Mouse (Mus musculus) adrenal gland, postnatal 4 days (tissue): ENCODE results near the gene Tsc22d2. TPM values are rescaled to one million over a fixed set of nuclear protein-coding genes. Genes with fewer than 3 reads are reported as not detected.
"Not testable (repeated sequence)": the region's sequence is repeated elsewhere in the genome, so short reads cannot be mapped to it uniquely, and the experiment has no call there.

Source experiments
- DNase-seq, 2 experiments: peaks; one replicate each; pipeline ENCODE4 v3.0.0; 2021 to 2022; ENCODE audit warnings: low spot score in 2 of 2, mixed read lengths in 2 of 2
- total RNA-seq, 2 experiments: library from RNA; stranded (reverse); gene quantifications; 2 replicates each; pipeline ENCODE4 v1.2.3; 2021

Tsc22d2 gene
- total RNA-seq, 2 experiments from 2014 or later = 37.8 to 45.7 TPM

DNA sequence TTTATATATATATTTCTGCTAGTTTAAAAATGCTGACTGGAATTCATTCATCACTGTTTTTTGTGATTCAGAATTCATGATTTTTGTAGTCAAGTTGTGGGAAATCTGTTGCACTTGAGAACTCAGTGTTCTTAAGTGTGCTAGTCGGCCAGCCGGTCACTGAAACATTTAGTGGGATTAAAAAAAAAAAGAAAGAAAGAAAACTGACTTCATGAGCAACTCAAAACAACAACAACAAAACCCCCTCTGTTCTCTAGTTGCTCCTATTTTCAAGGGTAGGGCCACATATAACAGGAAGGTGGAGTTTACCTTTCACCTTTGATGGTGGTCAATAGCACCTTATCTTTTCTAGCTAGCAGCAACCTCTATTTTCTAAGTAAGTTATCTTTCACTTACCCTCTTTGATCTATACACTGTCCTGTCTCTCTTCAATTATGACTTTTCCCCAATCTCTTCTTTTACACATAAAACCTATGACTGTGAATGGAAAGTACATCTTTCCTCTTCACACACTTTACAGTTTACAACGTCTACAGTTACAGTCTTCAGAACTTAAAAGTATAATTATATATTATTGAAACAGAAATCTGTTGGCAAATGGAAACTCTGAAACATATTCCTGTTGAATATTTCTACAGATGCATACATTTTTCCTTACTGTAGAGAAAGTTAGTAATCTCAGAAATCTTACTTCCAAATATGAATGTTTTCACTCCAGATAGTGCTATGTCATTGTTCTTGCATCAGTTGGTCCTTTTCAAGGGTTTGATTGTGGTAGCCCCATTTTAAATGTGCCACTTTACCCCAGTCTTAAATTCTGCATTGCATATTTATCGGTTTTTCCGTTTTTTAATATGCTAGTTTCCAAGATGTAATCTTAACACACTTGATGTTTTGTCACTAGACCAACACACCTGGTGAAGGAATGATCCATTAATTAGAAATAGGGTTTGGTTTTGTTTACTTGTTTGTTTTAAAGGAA is 4.5 kb downstream of the Tsc22d2 start:
- no peak for DNase-seq

DNA sequence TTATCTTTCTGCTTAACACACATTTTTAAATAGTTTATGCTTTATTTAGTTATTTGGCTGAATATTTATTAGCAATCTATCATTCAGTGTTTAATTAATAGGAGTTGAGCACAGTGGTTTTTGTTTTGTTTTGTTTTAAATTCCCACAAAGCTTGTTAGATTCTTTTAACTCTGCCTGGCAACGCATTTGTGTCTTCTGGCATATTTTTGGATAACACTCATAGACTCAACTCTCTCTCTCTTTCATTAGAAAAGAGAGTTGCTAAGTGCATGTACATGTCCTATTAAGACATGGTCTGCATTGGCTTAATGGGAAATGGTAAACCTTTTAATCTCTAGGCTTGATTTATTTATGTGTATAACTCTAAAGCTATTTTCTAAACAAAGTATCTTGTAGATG is 14.3 kb downstream of the Tsc22d2 start:
- no peak for DNase-seq

DNA sequence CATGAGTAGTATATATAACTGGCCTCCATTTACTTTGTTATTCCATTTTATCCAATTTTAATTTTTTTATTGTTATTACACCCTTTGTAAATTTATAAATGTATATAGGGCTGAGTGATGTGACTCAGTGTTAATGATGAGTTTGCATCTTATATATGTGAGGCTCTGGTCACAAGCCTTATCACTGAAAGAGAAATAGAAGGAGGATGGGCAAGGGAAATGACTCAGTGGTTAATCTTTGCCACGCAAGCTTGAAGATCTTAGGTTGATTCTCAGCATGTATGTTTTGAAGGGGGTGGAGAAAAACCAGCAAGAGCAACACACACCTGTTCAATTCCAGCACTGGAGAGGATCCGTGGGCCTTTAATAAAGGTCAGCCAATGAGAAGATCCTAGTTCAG is 19.9 kb downstream of the Tsc22d2 start:
- no peak for DNase-seq

DNA sequence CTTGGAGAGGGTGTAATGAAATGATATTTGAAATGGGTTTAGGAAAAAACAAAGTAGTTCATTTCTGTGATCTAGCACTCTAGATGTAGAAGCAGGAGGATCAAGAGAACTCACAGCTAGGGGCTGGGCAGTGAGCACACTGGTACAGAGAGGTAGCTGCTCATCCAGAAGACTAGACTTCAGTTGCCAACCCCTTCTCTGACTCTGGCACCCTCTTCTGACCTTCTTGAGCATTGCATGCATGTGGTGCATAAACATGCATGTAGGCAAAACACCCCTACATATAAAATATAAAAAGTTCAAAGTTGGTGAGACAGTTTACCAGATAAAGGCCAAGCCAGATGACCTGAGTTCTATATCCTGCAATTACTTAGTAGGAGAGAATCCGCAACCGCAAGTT is 33.7 kb downstream of the Tsc22d2 start:
- no peak for DNase-seq

DNA sequence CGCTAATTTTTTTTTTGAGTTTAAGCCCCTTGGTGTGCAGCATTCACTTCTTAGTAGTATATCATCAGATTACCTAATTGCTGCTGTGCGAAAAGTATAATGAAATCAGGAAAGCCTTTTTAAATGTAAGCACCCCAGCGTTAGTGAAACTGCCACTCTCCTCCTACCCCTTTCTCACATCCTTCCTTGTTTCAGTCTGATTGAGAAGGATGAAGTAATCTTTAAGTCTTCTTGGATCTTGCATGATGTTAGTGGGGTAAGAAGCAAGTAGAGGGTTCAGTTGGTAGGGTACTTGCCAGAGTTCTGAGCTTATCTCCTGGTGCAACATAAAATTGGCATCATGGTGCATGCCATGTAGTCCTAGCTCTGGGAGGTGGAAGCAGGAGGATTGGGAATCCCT is 35.0 kb downstream of the Tsc22d2 start:
- no peak for DNase-seq

DNA sequence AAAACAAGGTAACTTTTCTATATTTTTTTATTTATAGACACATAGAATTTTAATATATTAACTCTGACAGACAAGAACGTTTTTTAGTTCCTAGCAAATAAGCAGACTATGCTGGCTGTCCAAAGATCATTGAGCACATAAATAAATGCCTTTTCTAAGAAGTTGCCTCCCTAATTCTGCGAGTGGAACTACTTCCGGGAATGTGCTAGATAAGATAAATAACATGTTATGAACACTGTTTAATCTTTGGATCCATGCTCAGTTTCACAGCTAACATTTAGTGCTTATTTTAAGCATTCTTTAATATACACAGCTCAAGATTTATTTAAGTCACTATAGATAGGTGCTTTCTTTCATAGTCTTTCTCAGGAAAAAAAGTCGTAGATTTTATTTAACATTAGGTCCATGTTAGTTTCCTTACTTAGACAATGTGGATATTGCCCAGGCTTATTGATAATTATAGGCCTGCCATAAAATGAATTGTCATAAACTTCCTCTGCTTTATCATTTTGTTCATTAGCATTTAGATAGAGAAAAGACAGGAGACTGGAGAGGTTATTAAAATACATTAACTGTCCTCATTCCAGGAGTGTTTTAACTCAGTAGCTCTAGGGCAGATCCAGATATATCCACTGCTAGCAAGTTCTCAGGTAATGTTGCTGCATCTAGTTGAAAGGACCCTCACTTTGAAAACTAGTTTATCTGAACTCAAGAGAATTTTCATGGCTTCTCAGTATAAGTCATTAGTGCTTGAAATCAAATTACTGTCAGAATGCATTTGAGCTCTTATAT is 40.1 kb downstream of the Tsc22d2 start:
- no peak for DNase-seq

DNA sequence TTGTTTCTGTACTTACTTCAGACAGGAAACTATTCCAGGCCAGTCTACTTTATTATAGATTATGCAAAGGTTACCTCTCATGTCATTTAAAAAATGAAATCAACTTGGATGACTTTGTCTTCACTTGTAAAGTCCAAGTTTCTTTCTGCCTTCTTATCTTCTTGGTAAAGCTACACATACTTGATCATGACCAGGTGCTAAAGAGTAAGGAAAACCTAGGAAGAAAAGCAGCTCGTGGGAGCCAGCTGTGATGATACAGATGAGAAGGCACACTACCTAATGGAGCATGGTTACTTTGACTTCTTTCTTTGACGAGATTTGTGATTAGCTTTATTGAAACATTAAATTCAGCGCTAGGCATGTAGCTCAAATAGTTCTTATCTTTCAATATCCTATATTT is 40.7 kb downstream of the Tsc22d2 start:
- DNase-seq = no peak

DNA sequence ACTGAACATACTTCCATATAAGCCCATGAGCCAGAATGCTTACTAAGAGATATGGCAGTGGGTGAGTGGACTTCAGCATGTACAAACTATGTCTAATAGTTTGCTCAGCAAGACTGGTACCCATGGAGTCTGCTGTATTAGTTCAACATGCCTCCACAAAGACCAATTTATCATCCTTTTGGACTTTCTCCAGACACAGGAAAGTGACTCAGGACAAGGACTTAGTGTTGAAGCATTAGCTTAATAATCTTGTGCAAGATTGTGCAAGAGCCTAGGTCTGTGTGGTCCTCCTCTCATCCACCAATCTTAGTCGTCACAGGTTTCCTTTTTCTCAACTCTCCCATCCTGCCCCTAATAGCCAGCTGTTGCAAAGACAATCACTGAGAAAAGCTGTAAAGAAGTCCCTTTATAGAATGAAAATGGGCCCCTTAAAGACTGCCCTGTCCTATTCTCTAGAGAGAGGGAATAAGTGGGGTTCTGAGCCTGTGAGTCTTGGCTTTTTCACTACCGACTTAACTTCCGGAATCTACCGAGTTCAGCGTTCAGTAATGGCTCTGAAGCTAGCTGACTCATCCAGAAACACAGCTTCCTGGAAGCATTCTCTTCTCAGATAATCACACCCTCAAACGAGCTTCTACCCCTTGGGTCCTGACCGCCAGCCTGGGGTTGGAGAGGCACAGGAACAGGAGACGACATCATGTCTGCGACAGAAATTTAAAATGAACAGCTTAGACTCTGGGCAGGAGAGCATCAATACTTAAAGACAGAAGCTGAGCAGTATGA is 55.3 kb downstream of the Tsc22d2 start:
- DNase-seq = no peak

DNA sequence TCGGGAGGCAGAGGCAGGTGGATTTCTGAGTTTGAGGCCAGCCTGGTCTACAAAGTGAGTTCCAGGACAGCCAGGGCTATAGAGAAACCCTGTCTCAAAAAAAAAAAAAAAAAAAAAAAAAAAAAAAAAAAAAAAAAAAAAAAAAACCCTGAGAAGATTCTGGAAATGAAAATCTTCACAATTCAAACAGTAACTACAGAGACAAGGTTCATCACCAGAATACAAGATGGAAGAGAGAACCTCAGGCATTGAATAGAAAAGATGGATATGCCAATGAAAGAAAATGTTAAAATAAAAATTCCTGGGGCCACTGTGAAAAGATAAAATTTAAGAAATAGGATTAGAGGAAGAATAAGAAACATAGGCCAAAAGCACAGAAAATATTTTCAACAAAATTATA is 60.8 kb downstream of the Tsc22d2 start:
- DNase-seq = not testable (repeated sequence)

DNA sequence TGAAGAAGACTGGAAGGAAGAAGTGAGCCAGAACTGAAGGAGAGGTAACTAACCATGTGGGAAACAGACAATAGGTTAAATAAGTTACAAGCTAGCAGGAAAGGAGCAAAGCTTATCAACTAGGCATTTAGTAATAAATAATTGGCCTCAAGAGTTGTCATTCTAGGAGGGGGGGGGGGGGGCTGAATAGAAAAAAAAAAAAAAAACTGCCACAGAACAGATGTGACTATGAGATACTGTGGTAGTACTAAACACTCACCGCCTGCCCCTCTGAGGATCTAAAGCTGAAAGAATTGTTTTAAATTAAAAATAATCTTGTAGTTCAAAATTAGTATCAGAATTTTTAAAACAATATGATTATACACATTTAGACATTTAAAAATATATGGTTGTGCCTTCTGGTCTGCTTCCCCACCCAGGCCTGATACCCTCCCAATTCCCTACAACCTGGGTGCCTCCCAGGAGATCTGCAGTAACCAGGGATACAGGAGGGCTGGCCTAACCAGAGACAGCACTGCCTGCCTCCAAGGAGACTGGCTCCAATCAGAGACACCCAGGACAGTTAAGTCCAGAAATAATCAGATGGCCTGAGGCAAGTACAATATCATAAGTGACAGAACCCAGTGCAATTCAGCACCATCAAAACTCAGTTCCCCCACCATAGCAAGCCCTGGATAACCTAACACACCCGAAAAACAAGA is 64.4 kb downstream of the Tsc22d2 start:
- no peak for DNase-seq

DNA sequence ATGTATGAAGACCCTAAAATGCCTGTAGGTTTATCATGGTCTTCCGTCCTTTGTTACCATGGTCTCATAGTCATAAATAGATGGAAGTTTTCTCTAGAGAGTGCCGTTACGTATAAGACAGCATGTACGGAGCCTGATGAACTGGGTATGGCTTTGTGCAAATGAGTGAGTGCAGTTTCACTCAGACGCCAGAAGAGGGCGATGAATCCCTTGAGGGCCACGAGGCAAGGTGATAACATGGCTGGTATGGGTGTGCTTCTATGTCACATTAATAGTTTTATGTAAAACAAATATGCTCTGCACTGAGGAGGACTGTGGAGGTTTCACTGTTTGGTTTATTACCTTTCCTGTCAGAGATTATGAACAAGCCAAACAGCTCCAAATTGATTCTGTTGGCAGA is 71.4 kb downstream of the Tsc22d2 start:
- DNase-seq = no peak

DNA sequence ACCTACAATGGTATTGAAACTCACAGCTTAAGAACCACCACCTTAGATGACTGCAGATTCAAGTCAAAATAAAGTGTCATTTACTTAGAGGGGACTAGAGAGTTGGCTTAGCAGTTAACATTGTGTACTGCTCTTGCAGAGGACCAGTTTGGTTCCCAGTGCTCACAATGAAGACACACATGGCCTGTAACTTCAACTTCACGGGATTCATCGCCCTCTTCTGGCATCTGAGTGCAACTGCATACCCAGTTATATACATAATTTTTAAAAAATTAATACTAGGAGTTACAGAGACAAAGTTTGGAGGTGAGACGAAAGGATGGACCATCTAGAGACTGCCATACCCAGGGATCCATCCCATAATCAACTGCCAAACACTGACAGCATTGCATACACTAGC is 72.6 kb downstream of the Tsc22d2 start:
- DNase-seq = no peak

DNA sequence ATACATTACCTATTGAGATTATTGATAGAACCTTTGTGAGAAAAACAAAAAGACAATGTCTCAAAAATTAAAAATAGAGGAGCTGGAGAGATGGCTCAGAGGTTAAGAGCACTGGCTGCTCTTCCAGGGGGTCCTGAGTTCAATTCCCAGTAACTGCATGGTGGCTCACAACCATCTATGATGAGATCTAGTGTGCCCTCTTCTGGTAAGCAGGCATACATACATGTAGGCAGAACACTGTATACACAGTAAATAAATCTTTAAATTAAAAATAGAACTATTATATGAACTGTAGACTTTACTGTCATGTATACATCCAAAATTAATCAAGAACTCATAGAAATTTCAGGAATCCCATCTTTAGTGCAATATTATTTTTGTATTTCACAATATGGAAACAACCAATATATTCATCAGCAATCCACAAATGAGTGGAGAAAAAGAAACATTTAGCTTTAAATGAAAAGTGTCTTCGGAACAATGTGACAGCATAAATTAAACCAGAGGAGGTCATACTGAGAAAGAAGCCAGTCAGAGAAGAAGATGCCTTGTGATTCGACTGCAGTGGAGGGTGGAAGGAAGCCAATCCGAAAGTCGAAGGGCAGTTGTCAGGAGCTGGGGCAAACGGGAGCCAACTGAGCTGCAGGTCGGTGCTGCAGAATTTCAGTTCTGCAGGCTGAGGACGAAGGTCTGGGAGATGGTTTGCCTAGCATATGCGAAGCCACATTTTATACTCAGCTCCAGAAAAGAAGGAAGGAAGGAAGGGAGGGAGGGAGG is 73.7 kb downstream of the Tsc22d2 start:
- DNase-seq = no peak

DNA sequence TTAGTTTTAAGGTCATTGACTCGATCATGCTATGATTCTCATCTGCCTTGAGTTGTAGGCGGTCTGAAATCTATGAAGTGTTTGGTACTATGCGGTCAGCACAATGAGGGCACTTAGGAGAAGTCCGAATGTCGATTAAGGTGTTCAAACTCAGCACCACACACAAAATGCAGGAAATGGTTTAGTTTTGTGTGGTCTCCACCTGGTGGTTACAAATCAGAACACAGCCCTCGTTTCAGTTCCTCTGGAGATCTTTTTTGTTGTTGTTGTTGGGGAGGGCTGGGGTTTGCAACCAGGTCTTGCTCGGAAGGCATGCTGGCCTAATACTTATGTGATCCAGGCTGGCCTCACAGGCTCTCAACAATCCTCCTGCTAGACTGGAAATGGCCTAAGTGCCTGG is 76.3 kb downstream of the Tsc22d2 start:
- DNase-seq = no peak

DNA sequence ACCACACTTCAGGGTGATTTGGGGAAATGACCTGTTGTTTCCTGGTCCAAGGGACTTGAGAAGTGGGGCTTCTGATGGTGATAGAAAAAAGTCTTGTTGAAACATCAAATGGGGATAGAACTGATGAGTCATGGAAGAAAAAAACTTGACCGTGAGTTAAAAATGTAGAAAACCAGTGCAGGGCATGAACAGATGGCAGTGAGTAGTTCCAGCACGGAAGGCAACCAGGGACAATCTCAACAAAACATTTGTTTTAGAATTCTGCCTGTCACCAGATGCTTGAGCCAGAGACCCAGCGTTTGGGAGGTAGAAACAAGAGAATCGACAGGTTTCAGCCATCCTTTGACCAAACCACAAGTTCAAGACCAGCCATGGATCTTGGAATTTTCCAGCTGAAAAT is 79.1 kb downstream of the Tsc22d2 start:
- DNase-seq = no peak

DNA sequence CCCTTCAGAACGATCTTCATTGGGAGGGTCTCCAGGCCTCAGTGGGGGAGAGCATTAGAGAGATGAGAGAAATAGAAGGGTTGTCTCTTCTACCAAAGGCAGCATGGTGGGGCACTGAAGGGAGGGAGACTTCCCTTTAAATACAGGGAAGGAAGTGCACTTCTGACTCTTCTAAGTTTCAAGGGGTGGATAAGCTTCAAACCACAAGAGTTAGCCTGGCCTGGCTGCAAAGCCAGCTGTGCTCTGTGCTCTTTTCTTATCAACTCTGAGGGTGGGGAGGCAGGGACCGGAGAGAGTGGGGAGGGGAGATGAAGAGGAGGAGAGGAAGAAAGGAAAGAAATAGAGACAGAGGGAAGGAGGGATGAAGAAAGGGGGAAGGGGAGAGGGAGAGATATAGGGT is 87.4 kb downstream of the Tsc22d2 start:
- no peak for DNase-seq

DNA sequence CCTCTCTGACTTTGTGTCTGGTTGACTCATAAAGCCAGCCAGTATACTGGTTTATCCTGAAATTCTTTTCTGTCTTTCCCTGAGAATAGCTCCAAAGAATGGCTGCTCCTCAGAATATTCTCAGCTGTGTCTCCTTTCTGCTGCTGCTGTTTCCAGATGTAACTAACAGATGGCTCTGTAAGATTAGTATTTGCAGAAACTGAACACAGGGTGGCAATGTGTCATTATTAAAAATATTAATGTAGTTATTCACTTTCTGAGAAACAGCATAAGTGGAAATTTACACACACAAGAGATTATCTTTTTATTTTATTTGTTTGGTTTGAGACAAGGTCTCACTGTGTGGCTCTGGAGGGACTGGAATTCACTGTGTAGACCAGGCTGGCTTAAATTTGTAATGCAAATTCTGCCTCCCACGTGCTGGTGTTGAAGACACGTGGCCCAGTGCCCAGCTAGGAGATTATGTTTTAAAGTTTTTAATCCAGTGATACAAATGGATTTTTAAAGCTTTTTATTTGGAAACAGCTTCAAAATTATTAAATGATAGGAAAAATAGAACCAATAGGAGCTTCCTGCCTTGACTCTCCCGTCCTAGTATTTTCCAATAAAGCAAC is 89.3 kb downstream of the Tsc22d2 start:
- DNase-seq = no peak

DNA sequence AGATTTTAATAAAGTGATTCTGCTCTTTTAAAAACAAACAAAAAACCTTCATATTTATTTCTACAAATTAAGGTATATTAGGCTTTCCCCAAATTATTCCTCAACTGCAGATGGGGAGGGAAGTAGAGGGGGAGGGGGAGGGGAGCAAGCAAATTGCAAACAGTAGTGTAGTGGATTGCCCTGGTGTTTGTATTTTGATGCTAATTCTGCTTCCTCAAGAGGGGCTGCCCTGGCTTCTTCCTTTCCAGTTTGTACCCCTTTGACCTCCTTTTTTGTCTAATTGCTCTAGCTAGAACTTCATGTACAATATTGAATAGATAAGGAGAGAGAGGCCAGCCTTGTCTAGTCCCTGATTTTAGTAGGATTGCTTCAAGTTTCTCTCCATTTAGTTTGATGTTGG is 90.2 kb downstream of the Tsc22d2 start:
- no peak for DNase-seq

DNA sequence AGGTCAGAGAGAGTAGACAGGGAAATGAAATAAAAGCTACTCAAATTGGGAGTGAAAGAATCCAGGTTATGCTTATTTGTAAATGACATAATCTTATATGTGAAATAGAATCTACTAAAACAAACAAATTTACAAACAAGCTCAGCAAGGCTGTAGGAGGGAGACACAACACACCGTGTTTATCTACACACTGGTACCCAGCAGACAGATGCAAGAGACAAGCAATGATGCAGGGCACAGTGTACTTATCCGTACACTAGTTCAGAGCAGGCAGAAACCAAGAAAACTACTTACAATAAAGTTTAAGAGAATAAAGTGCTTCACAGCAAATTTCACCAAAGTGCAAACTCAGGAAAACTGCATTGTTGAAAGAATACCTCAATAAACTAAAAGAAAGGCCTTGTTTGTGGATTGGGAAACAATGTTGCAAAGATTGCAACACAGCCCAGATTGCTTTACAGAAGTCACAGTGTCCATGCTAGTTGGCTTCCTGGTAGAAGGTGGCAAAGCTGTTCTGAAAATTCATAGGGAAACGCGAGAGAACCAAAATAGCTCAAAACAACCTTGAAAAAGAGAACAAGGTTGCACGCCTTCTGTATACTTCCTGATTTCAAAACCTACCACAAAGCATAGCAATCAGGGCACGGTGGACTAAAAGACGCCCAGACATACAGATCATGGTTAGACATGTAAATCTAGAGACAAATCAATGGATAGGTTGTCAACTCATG is 93.7 kb downstream of the Tsc22d2 start:
- no peak for DNase-seq
